11 mouse cellular contexts compared by ENCODE assay signal in the genomic region with DNA sequence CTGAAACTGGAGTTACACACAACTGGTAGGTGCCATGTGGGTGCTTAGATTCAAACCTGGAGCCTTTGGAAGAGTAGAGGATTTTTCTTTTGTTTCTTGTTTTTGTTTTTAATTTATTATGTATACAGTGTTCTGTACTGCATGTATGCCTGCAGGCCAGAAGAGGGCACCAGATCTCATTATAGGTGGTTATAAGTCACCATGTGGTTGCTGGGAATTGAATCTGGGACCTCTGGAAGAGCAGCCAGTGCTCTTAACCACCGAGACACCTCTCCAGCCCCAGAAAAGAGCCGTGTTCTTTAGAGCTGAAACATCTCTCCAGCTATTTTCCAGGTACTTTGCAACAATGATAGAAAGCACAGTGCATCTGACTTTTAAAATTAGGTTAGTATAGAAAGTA.
"Had no signal": no experiment of that assay in that cellular context is flagged by ENCODE, and none has a peak within 500 bp of the region (broad histone marks: within the 10 kb centered on the region; RNA-seq: fewer than 3 reads in every experiment).

No protein-coding gene starts in this region.

- H3K27me3 ChIP-seq: limb, embryonic 15.5 days; liver, embryonic 15.5 days; midbrain, embryonic 12.5 days; neural tube, embryonic 15.5 days; stomach, embryonic 15.5 days had no signal

- H3K4me1 ChIP-seq: limb, embryonic 15.5 days; liver, embryonic 15.5 days; midbrain, embryonic 12.5 days; neural tube, embryonic 15.5 days; stomach, embryonic 15.5 days had no signal

- H3K4me2 ChIP-seq: limb, embryonic 15.5 days; liver, embryonic 15.5 days; lung, embryonic 14.5 days; midbrain, embryonic 12.5 days; neural tube, embryonic 15.5 days; stomach, embryonic 15.5 days had no signal

- H3K4me3 ChIP-seq: limb, embryonic 15.5 days; liver, embryonic 15.5 days; midbrain, embryonic 12.5 days; myocyte; neural tube, embryonic 15.5 days; stomach, embryonic 15.5 days had no signal

- H3K9ac ChIP-seq: limb, embryonic 15.5 days; liver, embryonic 15.5 days; lung, embryonic 14.5 days; midbrain, embryonic 12.5 days; neural tube, embryonic 15.5 days; stomach, embryonic 15.5 days had no signal

- H3K9me3 ChIP-seq: limb, embryonic 15.5 days; liver, embryonic 15.5 days; midbrain, embryonic 12.5 days; neural tube, embryonic 15.5 days; stomach, embryonic 15.5 days had no signal

- H3K27ac ChIP-seq: limb, embryonic 15.5 days; liver, embryonic 15.5 days; midbrain, embryonic 12.5 days; neural tube, embryonic 15.5 days; stomach, embryonic 15.5 days had no signal

- DNase-seq: kidney, adult 8-10 months; kidney, postnatal 36 days; lung, embryonic 14.5 days; thymus, adult 2 months; thymus, postnatal 25 days had no signal
